Mouse (Mus musculus): Measurements from ENCODE around the gene Ppib. TPM values are rescaled to one million over a fixed set of nuclear protein-coding genes. Genes with fewer than 3 reads are reported as not detected.

Ppib gene
- polyA plus RNA-seq, 1 experiment from 2014 or later: 678 TPM

GRCm38 (mm10) chr9:66105168-66105567 lies 45.1 kb downstream of the Ppib start:
- no peak overlapping the region for H3K4me3 ChIP-seq (ENCODE audit: low read length)
- no peaks in the 10 kb centered on the region for H3K4me1 ChIP-seq (replicated peaks; ENCODE audit: control insufficient read depth, insufficient read depth, low read length)
- 84% methylated on average over 8 of the region's 8 CpGs for WGBS
- H3K27me3 ChIP-seq (ENCODE audit: control insufficient read depth, insufficient read depth, low read depth, low read length): no peaks in the 10 kb centered on the region
- H3K4me2 ChIP-seq (ENCODE audit: low read depth, low read length): no peak overlapping the region
- H3K36me3 ChIP-seq (ENCODE audit: control insufficient read depth, insufficient read depth, low read length): peaks cover 34% of the 10 kb centered on the region
- H3K9ac ChIP-seq (ENCODE audit: low read length): no peak overlapping the region
- H3K27ac ChIP-seq (ENCODE audit: low read length): no peak overlapping the region
- ATAC-seq (ENCODE audit: low read depth): no peak
- no peaks in the 10 kb centered on the region for H3K9me3 ChIP-seq (ENCODE audit: control insufficient read depth, low read length)

- no peak overlapping the region for H3K4me2 ChIP-seq (ENCODE audit: low read depth, low read length)
- WGBS: 88% methylated on average over 1 of the region's 1 CpGs
- no peaks in the 10 kb centered on the region for H3K4me1 ChIP-seq (replicated peaks; ENCODE audit: control insufficient read depth, insufficient read depth, low read length)
- H3K27ac ChIP-seq (ENCODE audit: low read length): no peak overlapping the region
- H3K27me3 ChIP-seq (ENCODE audit: control insufficient read depth, insufficient read depth, low read depth, low read length): no peaks in the 10 kb centered on the region
- no peaks in the 10 kb centered on the region for H3K9me3 ChIP-seq (ENCODE audit: control insufficient read depth, low read length)
- H3K36me3 ChIP-seq (ENCODE audit: control insufficient read depth, insufficient read depth, low read length): peaks cover 20% of the 10 kb centered on the region
- no peak overlapping the region for H3K4me3 ChIP-seq (ENCODE audit: low read length)
- H3K9ac ChIP-seq (ENCODE audit: low read length): no peak overlapping the region
- no peak for ATAC-seq (ENCODE audit: low read depth)
Measured at GRCm38 (mm10) chr9:66109574-66109973, 49.6 kb downstream of the Ppib start.

GRCm38 (mm10) chr9:66110126-66110525 lies 50.1 kb downstream of the Ppib start:
- Histone ChIP-seq H3K9me3 (ENCODE audit: control insufficient read depth, low read length) (no peaks in the 10 kb centered on the region), H3K9ac (ENCODE audit: low read length) (no peak overlapping the region), H3K4me3 (ENCODE audit: low read length) (no peak overlapping the region), H3K4me1 (replicated peaks; ENCODE audit: control insufficient read depth, insufficient read depth, low read length) (no peaks in the 10 kb centered on the region), H3K27ac (ENCODE audit: low read length) (no peak overlapping the region), H3K36me3 (ENCODE audit: control insufficient read depth, insufficient read depth, low read length) (peaks cover 14% of the 10 kb centered on the region), H3K4me2 (ENCODE audit: low read depth, low read length) (no peak overlapping the region), H3K27me3 (ENCODE audit: control insufficient read depth, insufficient read depth, low read depth, low read length) (no peaks in the 10 kb centered on the region)
- ATAC-seq (ENCODE audit: low read depth): no peak
- WGBS: 69% methylated on average over 8 of the region's 8 CpGs

- Histone ChIP-seq H3K9ac (ENCODE audit: low read length) (no peak overlapping the region), H3K36me3 (ENCODE audit: control insufficient read depth, insufficient read depth, low read length) (peaks cover 14% of the 10 kb centered on the region), H3K27me3 (ENCODE audit: control insufficient read depth, insufficient read depth, low read depth, low read length) (no peaks in the 10 kb centered on the region), H3K4me2 (ENCODE audit: low read depth, low read length) (no peak overlapping the region), H3K4me1 (replicated peaks; ENCODE audit: control insufficient read depth, insufficient read depth, low read length) (no peaks in the 10 kb centered on the region), H3K4me3 (ENCODE audit: low read length) (no peak overlapping the region), H3K9me3 (ENCODE audit: control insufficient read depth, low read length) (no peaks in the 10 kb centered on the region), H3K27ac (ENCODE audit: low read length) (no peak overlapping the region)
- 84% methylated on average over 8 of the region's 8 CpGs for WGBS
- no peak for ATAC-seq (ENCODE audit: low read depth)
Measured at GRCm38 (mm10) chr9:66110611-66111379, 50.8 kb downstream of the Ppib start.

- H3K9ac ChIP-seq (ENCODE audit: low read length): no peak overlapping the region
- H3K27me3 ChIP-seq (ENCODE audit: control insufficient read depth, insufficient read depth, low read depth, low read length): no peaks in the 10 kb centered on the region
- no peak overlapping the region for H3K4me2 ChIP-seq (ENCODE audit: low read depth, low read length)
- no peak overlapping the region for H3K4me3 ChIP-seq (ENCODE audit: low read length)
- H3K27ac ChIP-seq (ENCODE audit: low read length): no peak overlapping the region
- H3K36me3 ChIP-seq (ENCODE audit: control insufficient read depth, insufficient read depth, low read length): 0 out of 2 replicates have a peak, but pooled peaks cover 3% of the 10 kb centered on the region
- 89% methylated on average over 3 of the region's 3 CpGs for WGBS
- no peak for ATAC-seq (ENCODE audit: low read depth)
- H3K4me1 ChIP-seq (replicated peaks; ENCODE audit: control insufficient read depth, insufficient read depth, low read length): no peaks in the 10 kb centered on the region
- H3K9me3 ChIP-seq (ENCODE audit: control insufficient read depth, low read length): no peaks in the 10 kb centered on the region
Measured at GRCm38 (mm10) chr9:66114341-66114740, 54.3 kb downstream of the Ppib start.

Other genes with a start within 250 kb of the Ppib start
- gene Zfp609, start 232.7 kb upstream of the Ppib start, polyA plus RNA-seq (2015; fragmentation: Nextera tagmentation; extraction: Ambion mirVana): 4.5 and 4.7 TPM in 2 replicates
- gene Pclaf, start 170.0 kb upstream of the Ppib start, polyA plus RNA-seq (2015; fragmentation: Nextera tagmentation; extraction: Ambion mirVana): 205 and 216 TPM in 2 replicates
- 33.1 and 33.8 TPM in 2 replicates for gene Trip4, start 151.4 kb upstream of the Ppib start, polyA plus RNA-seq (2015; fragmentation: Nextera tagmentation; extraction: Ambion mirVana)
- 14.8 and 16.0 TPM in 2 replicates for gene Csnk1g1, start 151.3 kb upstream of the Ppib start, polyA plus RNA-seq (2015; fragmentation: Nextera tagmentation; extraction: Ambion mirVana)
- gene Snx22, start 9.5 kb downstream of the Ppib start, polyA plus RNA-seq (2015; fragmentation: Nextera tagmentation; extraction: Ambion mirVana): 8.6 and 11.2 TPM in 2 replicates
- 123 TPM in 2 replicates for gene Snx1, start 66.4 kb downstream of the Ppib start, polyA plus RNA-seq (2015; fragmentation: Nextera tagmentation; extraction: Ambion mirVana)
- gene Ciao2a, start 66.4 kb downstream of the Ppib start, polyA plus RNA-seq (2015; fragmentation: Nextera tagmentation; extraction: Ambion mirVana): 139 and 141 TPM in 2 replicates
- gene Dapk2, start 98.0 kb downstream of the Ppib start, polyA plus RNA-seq (2015; fragmentation: Nextera tagmentation; extraction: Ambion mirVana): 22.8 and 27.3 TPM in 2 replicates

All from lung, embryonic 16.5 days (tissue).